9 mouse cellular contexts compared by ENCODE assay signal in the genomic region with DNA sequence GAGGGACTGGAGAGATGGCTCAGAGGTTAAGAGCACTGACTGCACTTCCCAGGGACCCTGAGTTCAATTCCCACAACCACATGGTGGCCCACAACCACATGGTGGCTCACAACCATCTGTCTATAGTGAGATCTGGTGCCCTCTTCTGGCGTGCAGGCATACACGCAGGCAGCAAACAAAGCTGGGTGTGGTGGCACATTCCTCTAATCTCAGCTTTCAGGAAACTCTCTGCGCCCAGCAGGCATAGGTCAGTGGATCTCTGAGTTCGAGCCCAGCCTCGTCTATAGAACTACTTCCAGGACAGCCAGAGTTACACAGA. TPM values are rescaled to one million over a fixed set of nuclear protein-coding genes. Genes with fewer than 3 reads are reported as not detected.
A peak's percentile ranks its signal among the peaks of the same experiment; 100 is the strongest.
DNase-seq lines count a peak whose midpoint lies in the region; ATAC-seq and TF ChIP-seq lines count a peak whose summit lies in the region.
"Had no signal": no experiment of that assay in that cellular context is flagged by ENCODE, and none has a peak within 500 bp of the region (broad histone marks: within the 10 kb centered on the region; RNA-seq: fewer than 3 reads in every experiment).

No protein-coding gene starts in this region.

- H3K27me3 ChIP-seq in testis, adult 2 months (ENCODE audit: control insufficient read depth, insufficient read depth, low read length), result no peaks in the 10 kb centered on the region
- H3K27me3 ChIP-seq in embryonic facial prominence, embryonic 14.5 days (replicated peaks; ENCODE audit: control insufficient read depth, insufficient read depth, low read length), result no peaks in the 10 kb centered on the region
- H3K27me3 ChIP-seq in limb, embryonic 11.5 days (ENCODE audit: control insufficient read depth, insufficient read depth, low read length), result no peaks in the 10 kb centered on the region
- H3K27me3 ChIP-seq: stomach, embryonic 15.5 days had no signal

- H3K4me3 ChIP-seq in testis, adult 2 months (ENCODE audit: control insufficient read depth, low read depth, low read length), result no peak overlapping the region
- H3K4me3 ChIP-seq in embryonic facial prominence, embryonic 14.5 days (ENCODE audit: low read depth, low read length), result no peak overlapping the region
- H3K4me3 ChIP-seq in limb, embryonic 11.5 days (ENCODE audit: low read depth, low read length), result no peak overlapping the region
- H3K4me3 ChIP-seq: stomach, embryonic 15.5 days had no signal

- H3K4me1 ChIP-seq in testis, adult 2 months (ENCODE audit: control insufficient read depth, insufficient read depth, low read length), result no peaks in the 10 kb centered on the region
- H3K4me1 ChIP-seq in embryonic facial prominence, embryonic 14.5 days (ENCODE audit: control insufficient read depth, insufficient read depth, low read length), result peaks cover 6% of the 10 kb centered on the region; the same call in 1 of the 2 replicates
- H3K4me1 ChIP-seq in limb, embryonic 11.5 days (ENCODE audit: control insufficient read depth, insufficient read depth, low read length), result 0 out of 2 replicates have a peak, but pooled peaks cover 4% of the 10 kb centered on the region

- ATAC-seq in embryonic facial prominence, embryonic 14.5 days (ENCODE audit: low read depth), result no peak
- no peak for ATAC-seq in limb, embryonic 11.5 days (ENCODE audit: insufficient number of reproducible peaks, low FRiP score, low TSS enrichment, low read depth)

- no peak overlapping the region for H3K4me2 ChIP-seq in embryonic facial prominence, embryonic 14.5 days (ENCODE audit: low read depth, low read length)
- H3K4me2 ChIP-seq in limb, embryonic 11.5 days (ENCODE audit: low read depth, severe bottlenecking), result no peak overlapping the region
- H3K4me2 ChIP-seq: stomach, embryonic 15.5 days had no signal

- peak; percentile 59; the same call in 1 of the 2 replicates for TF ChIP-seq CTCF in testis, adult 2 months (IDR thresholded peaks at IDR 0.05; ENCODE audit: control insufficient read depth, insufficient read depth, insufficient replicate concordance, low read depth, low read length)

- no peak for TF ChIP-seq POLR2A in testis, adult 2 months (IDR thresholded peaks at IDR 0.05; ENCODE audit: control insufficient read depth, low read depth, low read length)

- H3K9me3 ChIP-seq in embryonic facial prominence, embryonic 14.5 days (ENCODE audit: control insufficient read depth, low read length), result no peaks in the 10 kb centered on the region
- no peaks in the 10 kb centered on the region for H3K9me3 ChIP-seq in limb, embryonic 11.5 days (ENCODE audit: control insufficient read depth, low read length)
- H3K9me3 ChIP-seq: stomach, embryonic 15.5 days had no signal

- H3K36me3 ChIP-seq in testis, adult 2 months (ENCODE audit: control insufficient read depth, insufficient read depth, low read length), result no peaks in the 10 kb centered on the region
- no peaks in the 10 kb centered on the region for H3K36me3 ChIP-seq in embryonic facial prominence, embryonic 14.5 days (ENCODE audit: control insufficient read depth, insufficient read depth, low read length)
- H3K36me3 ChIP-seq in limb, embryonic 11.5 days (ENCODE audit: control insufficient read depth, insufficient read depth, low read length), result no peaks in the 10 kb centered on the region

- DNase-seq in cerebellum, adult 18-20 months, result peak; percentile 47 to 51
- no peak for DNase-seq in cerebellum, adult 11 months
- no peak for DNase-seq in testis, postnatal 14 days (ENCODE audit: low spot score)
- DNase-seq in embryonic facial prominence, embryonic 14.5 days (ENCODE audit: low spot score), result peak; percentile 31
- DNase-seq in limb, embryonic 11.5 days (ENCODE audit: low spot score), result peak; percentile 68
- DNase-seq in natural killer cell, adult 2 months (ENCODE audit: low spot score in 2 of 2), result peak; percentile 50 to 56
- no peak for DNase-seq in ovary, postnatal 10 days (ENCODE audit: low spot score)

- 0 out of 2 replicates have a peak overlapping the region, but pooled peaks have one; percentile 14 for H3K9ac ChIP-seq in embryonic facial prominence, embryonic 14.5 days (ENCODE audit: low read depth, low read length)
- H3K9ac ChIP-seq in limb, embryonic 11.5 days (ENCODE audit: low read length), result no peak overlapping the region
- H3K9ac ChIP-seq: stomach, embryonic 15.5 days had no signal

- H3K27ac ChIP-seq in testis, adult 2 months (ENCODE audit: control insufficient read depth, insufficient read depth, low read depth, low read length), result no peak overlapping the region
- H3K27ac ChIP-seq in embryonic facial prominence, embryonic 14.5 days (replicated peaks; ENCODE audit: low read depth, low read length), result no peak overlapping the region
- no peak overlapping the region for H3K27ac ChIP-seq in limb, embryonic 11.5 days (replicated peaks; ENCODE audit: low read depth, low read length)
- H3K27ac ChIP-seq: stomach, embryonic 15.5 days had no signal

- WGBS in embryonic facial prominence, embryonic 14.5 days, result 19% methylated on average over 5 of the region's 5 CpGs
- 28% methylated on average over 5 of the region's 5 CpGs for WGBS in limb, embryonic 11.5 days

RNA-seq across cellular contexts. Expression of a gene that starts 5.5 kb away (rescaled TPM):
- 27.3 and 27.9 TPM in 2 replicates for polyA plus RNA-seq in testis, adult 2 months (2012; rRNA removed)
- 20.9 and 22.2 TPM in 2 replicates for polyA plus RNA-seq in embryonic facial prominence, embryonic 14.5 days (2014; fragmentation: Nextera tagmentation; extraction: Ambion mirVana)
- 22.1 and 24.6 TPM in 2 replicates for polyA plus RNA-seq in limb, embryonic 11.5 days (2014; fragmentation: Nextera tagmentation; extraction: Ambion mirVana)

RNA-seq across cellular contexts. Expression of a gene that starts 5.7 kb away (rescaled TPM):
- polyA plus RNA-seq in testis, adult 2 months (2012; rRNA removed), result 115 and 123 TPM in 2 replicates
- polyA plus RNA-seq in embryonic facial prominence, embryonic 14.5 days (2014; fragmentation: Nextera tagmentation; extraction: Ambion mirVana), result 59.1 and 63.3 TPM in 2 replicates
- 70.2 and 73.9 TPM in 2 replicates for polyA plus RNA-seq in limb, embryonic 11.5 days (2014; fragmentation: Nextera tagmentation; extraction: Ambion mirVana)

RNA-seq across cellular contexts. Expression of a gene that starts 15.3 kb away (rescaled TPM):
- 3.4 and 3.5 TPM in 2 replicates for polyA plus RNA-seq in testis, adult 2 months (2012; rRNA removed)
- polyA plus RNA-seq in embryonic facial prominence, embryonic 14.5 days (2014; fragmentation: Nextera tagmentation; extraction: Ambion mirVana), result 12.8 and 13.7 TPM in 2 replicates
- polyA plus RNA-seq in limb, embryonic 11.5 days (2014; fragmentation: Nextera tagmentation; extraction: Ambion mirVana), result 18.5 and 20.0 TPM in 2 replicates

RNA-seq across cellular contexts. Expression of a gene that starts 24.1 kb away (rescaled TPM):
- 10.4 and 16.3 TPM in 2 replicates for polyA plus RNA-seq in testis, adult 2 months (2012; rRNA removed)
- 587 and 592 TPM in 2 replicates for polyA plus RNA-seq in embryonic facial prominence, embryonic 14.5 days (2014; fragmentation: Nextera tagmentation; extraction: Ambion mirVana)
- 220 and 245 TPM in 2 replicates for polyA plus RNA-seq in limb, embryonic 11.5 days (2014; fragmentation: Nextera tagmentation; extraction: Ambion mirVana)

RNA-seq across cellular contexts. Expression of a gene that starts 35.7 kb away (rescaled TPM):
- 5.4 and 5.8 TPM in 2 replicates for polyA plus RNA-seq in testis, adult 2 months (2012; rRNA removed)
- polyA plus RNA-seq in embryonic facial prominence, embryonic 14.5 days (2014; fragmentation: Nextera tagmentation; extraction: Ambion mirVana), result 120 and 129 TPM in 2 replicates
- 8.0 and 9.8 TPM in 2 replicates for polyA plus RNA-seq in limb, embryonic 11.5 days (2014; fragmentation: Nextera tagmentation; extraction: Ambion mirVana)

Comparison
In these comparisons a context has a peak if more than half of its experiments do, and no peak if none do; other contexts are left out.
1. DNase-seq: peak in cerebellum, adult 18-20 months (2 of 2), embryonic facial prominence, embryonic 14.5 days (single experiment), limb, embryonic 11.5 days (single experiment) and natural killer cell, adult 2 months (2 of 2); none in cerebellum, adult 11 months (single experiment), testis, postnatal 14 days (single experiment) and ovary, postnatal 10 days (single experiment).